Mouse (Mus musculus): ENCODE results near the gene Pglyrp2. TPM values are rescaled to one million over a fixed set of nuclear protein-coding genes. Genes with fewer than 3 reads are reported as not detected.

The Pglyrp2 gene
- polyA plus RNA-seq (2015; fragmentation: Nextera tagmentation; extraction: Ambion mirVana): 0.08 and 0.15 TPM in 2 replicates

GRCm38 (mm10) chr17:32424034-32424433 is at the start of gene Pglyrp2:
Gene Pglyrp2, minus strand, starts transcription at chr17:32424167.
- H3K27me3 ChIP-seq: peaks cover 6% of the 10 kb centered on the region; the same call in 1 of the 2 replicates
- no peak for ATAC-seq (ENCODE audit: insufficient number of reproducible peaks, insufficient read depth, low FRiP score, low TSS enrichment, low read depth)
- no peaks in the 10 kb centered on the region for H3K9me3 ChIP-seq
- no peaks in the 10 kb centered on the region for H3K4me1 ChIP-seq
- 92% methylated on average over 2 of the region's 2 CpGs for WGBS
- H3K4me2 ChIP-seq: no peak within 1 kb of the TSS
- H3K27ac ChIP-seq: no peak within 1 kb of the TSS
- no peaks in the 10 kb centered on the region for H3K36me3 ChIP-seq
- no peak within 1 kb of the TSS for H3K9ac ChIP-seq
- no peak within 1 kb of the TSS for H3K4me3 ChIP-seq

GRCm38 (mm10) chr17:32472176-32472575 is 48.2 kb upstream of the Pglyrp2 start:
- Histone ChIP-seq H3K9ac (no peak overlapping the region), H3K4me2 (no peak overlapping the region), H3K9me3 (no peaks in the 10 kb centered on the region), H3K27me3 (no peaks in the 10 kb centered on the region), H3K4me3 (no peak overlapping the region), H3K4me1 (no peaks in the 10 kb centered on the region), H3K36me3 (no peaks in the 10 kb centered on the region), H3K27ac (no peak overlapping the region)
- no peak for ATAC-seq (ENCODE audit: insufficient number of reproducible peaks, insufficient read depth, low FRiP score, low TSS enrichment, low read depth)
- 50% methylated on average over 7 of the region's 7 CpGs for WGBS

GRCm38 (mm10) chr17:32470795-32471194 is 46.8 kb upstream of the Pglyrp2 start:
- Histone ChIP-seq H3K9me3 (no peaks in the 10 kb centered on the region), H3K9ac (no peak overlapping the region), H3K27ac (no peak overlapping the region), H3K36me3 (no peaks in the 10 kb centered on the region), H3K27me3 (no peaks in the 10 kb centered on the region), H3K4me2 (no peak overlapping the region), H3K4me1 (no peaks in the 10 kb centered on the region), H3K4me3 (no peak overlapping the region)
- WGBS: 76% methylated on average over 4 of the region's 4 CpGs
- no peak for ATAC-seq (ENCODE audit: insufficient number of reproducible peaks, insufficient read depth, low FRiP score, low TSS enrichment, low read depth)

GRCm38 (mm10) chr17:32468494-32468893 is 44.5 kb upstream of the Pglyrp2 start:
- no peak overlapping the region for H3K4me3 ChIP-seq
- H3K27ac ChIP-seq: no peak overlapping the region
- H3K9me3 ChIP-seq: no peaks in the 10 kb centered on the region
- H3K9ac ChIP-seq: no peak overlapping the region
- H3K27me3 ChIP-seq: no peaks in the 10 kb centered on the region
- no peaks in the 10 kb centered on the region for H3K4me1 ChIP-seq
- WGBS: 51% methylated on average over 7 of the region's 7 CpGs
- no peaks in the 10 kb centered on the region for H3K36me3 ChIP-seq
- no peak for ATAC-seq (ENCODE audit: insufficient number of reproducible peaks, insufficient read depth, low FRiP score, low TSS enrichment, low read depth)
- H3K4me2 ChIP-seq: no peak overlapping the region

GRCm38 (mm10) chr17:32454997-32455396 is 31.0 kb upstream of the Pglyrp2 start:
- H3K36me3 ChIP-seq: no peaks in the 10 kb centered on the region
- no peaks in the 10 kb centered on the region for H3K9me3 ChIP-seq
- no peak overlapping the region for H3K27ac ChIP-seq
- no peak overlapping the region for H3K4me2 ChIP-seq
- WGBS: 49% methylated on average over 2 of the region's 2 CpGs
- H3K9ac ChIP-seq: no peak overlapping the region
- ATAC-seq (ENCODE audit: insufficient number of reproducible peaks, insufficient read depth, low FRiP score, low TSS enrichment, low read depth): no peak
- H3K4me3 ChIP-seq: no peak overlapping the region
- H3K4me1 ChIP-seq: peaks cover 8% of the 10 kb centered on the region; the same call in 1 of the 2 replicates
- H3K27me3 ChIP-seq: peaks cover 22% of the 10 kb centered on the region

GRCm38 (mm10) chr17:32454188-32454587 is 30.2 kb upstream of the Pglyrp2 start:
- Histone ChIP-seq H3K9ac (no peak overlapping the region), H3K27ac (no peak overlapping the region), H3K4me3 (no peak overlapping the region), H3K4me1 (peaks cover 8% of the 10 kb centered on the region; the same call in 1 of the 2 replicates), H3K27me3 (peaks cover 22% of the 10 kb centered on the region), H3K9me3 (no peaks in the 10 kb centered on the region), H3K36me3 (no peaks in the 10 kb centered on the region), H3K4me2 (no peak overlapping the region)
- ATAC-seq (ENCODE audit: insufficient number of reproducible peaks, insufficient read depth, low FRiP score, low TSS enrichment, low read depth): no peak
- 73% methylated on average over 4 of the region's 4 CpGs for WGBS

- H3K4me2 ChIP-seq: peak within 1 kb of the TSS; percentile 65
- H3K4me3 ChIP-seq: peak within 1 kb of the TSS; percentile 40
- no peak for ATAC-seq (ENCODE audit: insufficient number of reproducible peaks, insufficient read depth, low FRiP score, low TSS enrichment, low read depth)
- WGBS: 2% methylated on average over 19 of the region's 19 CpGs
- peak within 1 kb of the TSS; percentile 51 for H3K9ac ChIP-seq
- H3K27me3 ChIP-seq: peaks cover 22% of the 10 kb centered on the region
- H3K36me3 ChIP-seq: no peaks in the 10 kb centered on the region
- H3K4me1 ChIP-seq: peaks cover 8% of the 10 kb centered on the region; the same call in 1 of the 2 replicates
- H3K27ac ChIP-seq: no peak within 1 kb of the TSS
- no peaks in the 10 kb centered on the region for H3K9me3 ChIP-seq
Observed at GRCm38 (mm10) chr17:32452482-32452881, 28.5 kb upstream of the Pglyrp2 start, which contains the start of gene Cyp4f39. Gene Cyp4f39, plus strand, starts transcription at chr17:32452723.

GRCm38 (mm10) chr17:32450844-32451537 is 27.0 kb upstream of the Pglyrp2 start:
- Histone ChIP-seq H3K4me3 (no peak overlapping the region), H3K4me2 (no peak overlapping the region), H3K36me3 (no peaks in the 10 kb centered on the region), H3K4me1 (peaks cover 8% of the 10 kb centered on the region; the same call in 1 of the 2 replicates), H3K27ac (no peak overlapping the region), H3K9me3 (peaks cover 4% of the 10 kb centered on the region; the same call in 1 of the 2 replicates), H3K27me3 (peaks cover 22% of the 10 kb centered on the region), H3K9ac (no peak overlapping the region)
- WGBS: 35% methylated on average over 2 of the region's 2 CpGs
- ATAC-seq (ENCODE audit: insufficient number of reproducible peaks, insufficient read depth, low FRiP score, low TSS enrichment, low read depth): no peak

- ATAC-seq (ENCODE audit: insufficient number of reproducible peaks, insufficient read depth, low FRiP score, low TSS enrichment, low read depth): no peak
- H3K4me3 ChIP-seq: no peak overlapping the region
- no peak overlapping the region for H3K27ac ChIP-seq
- no peak overlapping the region for H3K9ac ChIP-seq
- H3K9me3 ChIP-seq: peaks cover 4% of the 10 kb centered on the region; the same call in 1 of the 2 replicates
- peaks cover 21% of the 10 kb centered on the region for H3K27me3 ChIP-seq
- 97% methylated on average over 1 of the region's 1 CpGs for WGBS
- peaks cover 8% of the 10 kb centered on the region; the same call in 1 of the 2 replicates for H3K4me1 ChIP-seq
- no peaks in the 10 kb centered on the region for H3K36me3 ChIP-seq
- H3K4me2 ChIP-seq: no peak overlapping the region
Observed at GRCm38 (mm10) chr17:32449042-32449441, 25.1 kb upstream of the Pglyrp2 start.

- H3K9ac ChIP-seq: no peak overlapping the region
- no peaks in the 10 kb centered on the region for H3K36me3 ChIP-seq
- peaks cover 8% of the 10 kb centered on the region; the same call in 1 of the 2 replicates for H3K27me3 ChIP-seq
- peaks cover 4% of the 10 kb centered on the region; the same call in 1 of the 2 replicates for H3K9me3 ChIP-seq
- ATAC-seq (ENCODE audit: insufficient number of reproducible peaks, insufficient read depth, low FRiP score, low TSS enrichment, low read depth): no peak
- no peak overlapping the region for H3K27ac ChIP-seq
- H3K4me3 ChIP-seq: no peak overlapping the region
- H3K4me2 ChIP-seq: no peak overlapping the region
- H3K4me1 ChIP-seq: peaks cover under 1% of the 10 kb centered on the region; the same call in 1 of the 2 replicates
Observed at GRCm38 (mm10) chr17:32447195-32447594, 23.2 kb upstream of the Pglyrp2 start.

GRCm38 (mm10) chr17:32445016-32445415 is 21.0 kb upstream of the Pglyrp2 start:
- H3K4me1 ChIP-seq: no peaks in the 10 kb centered on the region
- no peaks in the 10 kb centered on the region for H3K36me3 ChIP-seq
- no peak overlapping the region for H3K9ac ChIP-seq
- 0 out of 2 replicates have a peak, but pooled peaks cover 11% of the 10 kb centered on the region for H3K27me3 ChIP-seq
- H3K4me3 ChIP-seq: no peak overlapping the region
- ATAC-seq (ENCODE audit: insufficient number of reproducible peaks, insufficient read depth, low FRiP score, low TSS enrichment, low read depth): no peak
- peaks cover 4% of the 10 kb centered on the region; the same call in 1 of the 2 replicates for H3K9me3 ChIP-seq
- H3K4me2 ChIP-seq: no peak overlapping the region
- H3K27ac ChIP-seq: no peak overlapping the region
- 63% methylated on average over 5 of the region's 5 CpGs for whole genome bisulfite sequencing

GRCm38 (mm10) chr17:32443245-32443644 is 19.3 kb upstream of the Pglyrp2 start:
- 80% methylated on average over 6 of the region's 6 CpGs for WGBS
- Histone ChIP-seq H3K36me3 (no peaks in the 10 kb centered on the region), H3K4me2 (no peak overlapping the region), H3K27me3 (0 out of 2 replicates have a peak, but pooled peaks cover 11% of the 10 kb centered on the region), H3K4me3 (no peak overlapping the region), H3K4me1 (no peaks in the 10 kb centered on the region), H3K27ac (no peak overlapping the region), H3K9ac (no peak overlapping the region), H3K9me3 (peaks cover 4% of the 10 kb centered on the region; the same call in 1 of the 2 replicates)
- no peak for ATAC-seq (ENCODE audit: insufficient number of reproducible peaks, insufficient read depth, low FRiP score, low TSS enrichment, low read depth)
